Mouse (Mus musculus): ENCODE results near the gene Cntf.
"Not testable (repeated sequence)": the region's sequence is repeated elsewhere in the genome, so short reads cannot be mapped to it uniquely, and the experiment has no call there.

Cntf gene

GRCm38 (mm10) chr19:12786803-12787395 is 21.5 kb upstream of the Cntf start:
- in situ Hi-C loops (cut with MseI, MboI), result loop anchor here in 1 of 2 experiments (25.0 kb wide), 1 partner anchor 775 kb away; no protein-coding TSS in a partner anchor

- in situ Hi-C loops (cut with MseI, MboI), result loop anchor here in 1 of 2 experiments (25.0 kb wide), 1 partner anchor 768 kb away; no protein-coding TSS in a partner anchor
Observed at GRCm38 (mm10) chr19:12780437-12780836, 15.0 kb upstream of the Cntf start.

GRCm38 (mm10) chr19:12770888-12771287 is 5.5 kb upstream of the Cntf start:
- in situ Hi-C loops (cut with MseI, MboI), result no loop called here

- in situ Hi-C loops (cut with MseI, MboI), result no loop called here
Observed at GRCm38 (mm10) chr19:12762212-12763130, 3.0 kb downstream of the Cntf start.

GRCm38 (mm10) chr19:12759656-12760055 is 5.8 kb downstream of the Cntf start:
- in situ Hi-C loops (cut with MseI, MboI), result no loop called here

- in situ Hi-C loops (cut with MseI, MboI), result no loop called here
Observed at GRCm38 (mm10) chr19:12758936-12759478, 6.4 kb downstream of the Cntf start.

- in situ Hi-C loops (cut with MseI, MboI), result no loop called here
Observed at GRCm38 (mm10) chr19:12756286-12756685, 9.1 kb downstream of the Cntf start.

- in situ Hi-C loops (cut with MseI, MboI), result no loop called here
Observed at GRCm38 (mm10) chr19:12731950-12732349, 33.5 kb downstream of the Cntf start.

- in situ Hi-C loops (cut with MseI, MboI), result no loop called here
Observed at GRCm38 (mm10) chr19:12731036-12731435, 34.4 kb downstream of the Cntf start.

- in situ Hi-C loops (cut with MseI, MboI), result no loop called here
Observed at GRCm38 (mm10) chr19:12725851-12726250, 39.6 kb downstream of the Cntf start.

GRCm38 (mm10) chr19:12722308-12722707 is 43.1 kb downstream of the Cntf start:
- in situ Hi-C loops (cut with MseI, MboI), result no loop called here

GRCm38 (mm10) chr19:12721596-12721995 is 43.8 kb downstream of the Cntf start:
- in situ Hi-C loops (cut with MseI, MboI), result not testable (repeated sequence)

- in situ Hi-C loops (cut with MseI, MboI), result not testable (repeated sequence)
Observed at GRCm38 (mm10) chr19:12720919-12721318, 44.5 kb downstream of the Cntf start.

GRCm38 (mm10) chr19:12720463-12720862 is 45.0 kb downstream of the Cntf start:
- in situ Hi-C loops (cut with MseI, MboI), result no loop called here

GRCm38 (mm10) chr19:12719189-12719588 is 46.2 kb downstream of the Cntf start:
- in situ Hi-C loops (cut with MseI, MboI), result no loop called here

All from mouse trophoblast stem cell (cell line).